Mouse (Mus musculus) CD4-positive, CD25-positive, alpha-beta regulatory T cell, adult 4 months (primary cell): Measurements from ENCODE around the gene Hba-x. TPM values are rescaled to one million over a fixed set of nuclear protein-coding genes. Genes with fewer than 3 reads are reported as not detected.

ENCODE experiments used
- ATAC-seq: one replicate; pipeline ENCODE4 v1.8.0; 2017
- polyA plus RNA-seq, 2 experiments: library from polyadenylated mRNA; unstranded; fragments of 100-300 nt; shearing (Covaris generic); gene quantifications; one replicate each; pipeline ENCODE4 v1.2.1; 2017

The Hba-x gene
- not detected for polyA plus RNA-seq

DNA sequence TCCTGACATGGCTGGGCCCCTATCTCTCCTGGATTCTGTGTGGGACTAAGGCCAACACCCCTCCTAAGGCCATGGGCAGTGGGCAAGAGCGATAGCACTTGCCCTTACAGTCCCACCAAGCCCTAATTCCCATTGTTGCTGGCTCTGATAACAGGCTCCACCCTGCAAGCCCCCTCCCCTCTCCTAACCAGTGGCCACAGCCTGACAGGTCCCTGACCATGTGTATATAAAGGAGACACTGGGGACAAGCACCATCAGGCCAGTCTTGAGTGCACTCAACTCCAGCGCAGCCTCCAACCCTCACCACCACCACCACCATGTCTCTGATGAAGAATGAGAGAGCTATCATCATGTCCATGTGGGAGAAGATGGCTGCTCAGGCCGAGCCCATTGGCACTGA lies at the start of gene Hba-x:
TSS of gene Hba-x (plus strand) at position 54 of the 400 bp plus-strand sequence.
- no peak for ATAC-seq

DNA sequence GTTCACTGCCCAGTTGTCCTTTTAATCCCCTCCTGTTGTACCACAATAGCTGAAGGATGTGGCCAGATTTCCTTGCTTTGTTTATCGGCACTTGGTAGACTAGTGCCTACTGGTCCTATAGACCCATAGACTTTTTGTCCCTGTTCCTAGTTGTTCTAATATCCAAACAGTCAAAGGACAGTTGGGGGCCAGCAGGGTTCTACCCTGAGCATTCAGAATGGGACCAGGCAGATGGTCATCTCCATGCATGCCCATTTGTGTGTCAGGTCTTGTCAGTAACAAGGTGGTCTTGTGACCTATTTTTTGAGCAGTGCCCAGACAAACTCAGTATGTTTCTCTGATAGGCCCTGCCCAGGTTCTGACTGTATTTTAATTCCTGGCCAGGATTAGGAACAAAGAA lies 49.2 kb upstream of the Hba-x start:
- no peak for ATAC-seq

DNA sequence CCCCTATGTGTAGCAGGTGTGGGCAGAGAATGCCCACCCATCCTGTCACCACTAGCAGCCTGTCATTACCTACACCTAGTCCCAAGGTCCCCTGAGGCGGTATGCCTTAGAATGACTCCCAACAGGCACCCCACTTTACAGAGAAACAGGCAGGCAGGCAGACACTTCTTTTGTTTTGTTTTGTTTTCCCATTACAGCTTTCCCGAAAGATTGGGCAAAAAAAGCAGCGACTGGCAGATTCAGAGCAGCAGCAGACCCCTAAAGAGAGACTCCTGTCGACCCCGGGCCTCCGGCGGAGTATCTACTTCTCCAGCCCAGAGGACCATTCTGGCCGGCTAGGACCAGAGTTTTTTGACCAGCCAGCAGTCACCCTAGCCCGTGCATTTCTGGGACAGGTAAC lies 48.6 kb upstream of the Hba-x start:
- no peak for ATAC-seq

DNA sequence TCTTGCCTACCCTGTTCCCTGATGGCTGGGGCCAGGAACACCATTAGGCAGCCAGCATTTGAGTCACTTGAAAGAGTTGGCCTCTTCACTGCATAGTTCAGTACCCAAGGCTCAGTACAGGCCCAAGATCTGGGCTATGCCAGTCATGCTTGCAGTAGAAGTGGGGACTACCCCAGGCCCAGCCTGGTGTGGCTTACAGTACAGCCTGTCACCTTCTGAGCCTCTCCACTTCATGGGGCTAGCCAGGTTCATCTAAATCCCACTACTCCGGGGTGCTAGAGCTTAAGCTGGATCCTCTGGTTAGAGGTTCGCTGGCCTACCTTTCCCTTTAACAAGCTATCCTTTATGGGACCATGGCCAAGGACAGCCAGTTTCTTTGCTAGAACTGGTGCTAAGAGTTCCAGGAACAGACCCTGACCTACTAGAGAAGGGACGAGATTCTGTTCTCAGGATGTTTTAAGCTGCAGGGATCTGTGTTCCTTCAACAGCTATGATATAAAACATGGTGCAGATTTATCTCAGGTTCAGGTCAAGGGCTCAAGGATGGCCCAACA lies 47.8 kb upstream of the Hba-x start:
- no peak for ATAC-seq

DNA sequence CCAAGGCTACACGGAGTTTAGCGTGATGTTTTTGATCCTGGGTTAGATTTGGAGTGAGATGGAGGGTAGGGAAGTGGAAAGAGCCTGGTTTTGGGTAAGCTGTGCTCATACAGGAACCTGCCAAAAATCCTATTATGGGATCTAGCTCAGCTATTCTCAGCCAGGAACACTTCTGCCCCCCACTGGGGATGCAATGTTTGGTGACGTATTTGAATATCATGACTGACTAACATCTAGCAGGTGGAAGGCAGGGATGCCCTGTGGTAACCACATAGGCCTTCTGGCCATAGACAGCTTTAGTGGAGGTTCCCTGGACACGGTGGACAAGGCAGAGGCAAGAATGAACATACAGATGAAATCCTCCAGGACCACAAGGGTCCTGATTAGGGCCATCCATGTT lies 46.0 kb upstream of the Hba-x start:
- ATAC-seq: no peak

DNA sequence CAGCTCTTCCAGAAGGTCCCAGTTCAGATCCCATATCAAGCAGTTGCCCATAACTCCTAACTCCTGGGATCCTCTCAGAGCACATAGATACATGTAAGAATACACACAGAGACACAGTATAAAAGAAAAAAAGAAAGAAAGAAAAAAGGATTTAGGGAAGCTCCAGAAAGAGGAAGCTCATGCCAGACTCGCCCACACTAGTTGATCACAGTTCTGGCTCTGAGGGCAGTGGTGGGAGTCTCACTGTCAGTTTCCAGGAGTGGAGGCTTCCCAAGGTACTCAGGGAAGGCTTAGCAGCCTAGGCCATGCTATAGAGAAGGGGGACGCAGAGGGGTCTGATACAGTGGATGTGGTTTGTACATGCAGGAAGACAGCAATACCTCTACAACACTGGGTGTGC lies 45.1 kb upstream of the Hba-x start:
- no peak for ATAC-seq

DNA sequence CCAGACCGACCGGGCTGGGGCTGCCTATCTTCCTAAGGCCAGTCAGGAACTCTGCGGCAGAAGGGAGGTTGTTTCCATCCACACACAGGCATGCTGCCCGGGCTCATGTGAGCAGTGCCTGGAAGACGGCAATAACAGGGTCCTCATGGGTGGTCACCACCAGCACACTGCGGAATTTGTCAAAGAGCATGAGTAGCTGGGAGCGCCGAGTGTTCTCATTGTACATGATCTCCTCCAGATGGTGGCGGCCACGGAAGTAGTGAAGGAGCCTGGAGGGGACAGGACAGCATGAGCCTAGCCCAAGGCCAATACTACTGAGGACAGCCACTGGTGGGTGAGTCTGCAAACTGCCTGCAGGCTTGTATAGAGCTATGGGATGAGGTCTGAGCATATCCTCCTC lies 43.4 kb upstream of the Hba-x start:
- ATAC-seq: no peak

DNA sequence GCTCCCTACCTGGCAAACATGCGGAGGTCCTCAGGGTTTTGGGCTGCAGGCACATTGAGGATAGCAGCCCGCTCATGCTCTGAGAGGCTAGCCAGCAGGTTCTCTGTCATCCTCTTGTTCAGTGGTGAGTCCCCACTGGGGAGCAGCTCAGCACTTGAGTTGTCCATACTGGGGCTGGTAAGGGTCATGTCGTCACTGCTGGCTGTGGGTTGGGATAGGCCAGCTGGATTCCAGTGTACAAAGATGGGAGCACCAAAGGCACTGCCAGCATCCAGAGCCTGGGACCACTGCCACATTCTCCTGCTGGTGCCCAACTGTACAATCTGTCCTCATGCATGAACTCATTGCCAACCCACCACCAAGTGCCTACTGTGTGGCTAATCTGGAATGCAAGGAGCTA lies 42.3 kb upstream of the Hba-x start:
- no peak for ATAC-seq

DNA sequence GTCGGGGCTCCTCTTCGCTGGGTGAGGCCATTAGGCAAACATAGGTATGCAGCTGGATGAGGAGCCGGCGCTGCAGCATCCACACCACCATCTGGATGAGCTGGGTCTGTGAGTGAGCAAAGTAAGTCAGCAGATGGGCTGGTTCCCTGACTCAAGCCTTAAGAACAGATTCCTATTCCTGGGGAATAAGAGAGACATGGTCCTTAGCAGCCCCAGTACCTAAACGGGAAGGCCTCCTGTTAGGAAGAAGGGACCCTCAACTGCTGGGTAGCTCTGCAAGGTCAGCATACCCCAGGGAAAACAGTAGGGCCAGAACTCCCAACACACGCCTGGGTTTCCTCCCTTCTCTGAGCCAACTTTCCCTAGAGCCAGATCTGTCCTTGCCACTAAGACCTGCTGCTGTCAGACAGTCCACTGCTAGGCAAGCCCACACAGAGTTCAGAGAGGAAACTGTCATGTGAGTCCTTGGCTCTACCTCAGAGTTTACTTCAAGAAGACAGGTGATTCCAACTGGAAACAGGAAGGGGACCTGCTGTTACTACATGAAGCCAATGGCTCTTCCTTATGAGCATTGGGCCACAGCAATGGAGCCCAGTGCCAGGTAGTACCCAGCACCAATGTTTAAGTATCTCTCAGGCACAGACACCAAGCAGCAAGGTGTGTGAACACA lies 41.2 kb upstream of the Hba-x start:
- ATAC-seq: no peak

DNA sequence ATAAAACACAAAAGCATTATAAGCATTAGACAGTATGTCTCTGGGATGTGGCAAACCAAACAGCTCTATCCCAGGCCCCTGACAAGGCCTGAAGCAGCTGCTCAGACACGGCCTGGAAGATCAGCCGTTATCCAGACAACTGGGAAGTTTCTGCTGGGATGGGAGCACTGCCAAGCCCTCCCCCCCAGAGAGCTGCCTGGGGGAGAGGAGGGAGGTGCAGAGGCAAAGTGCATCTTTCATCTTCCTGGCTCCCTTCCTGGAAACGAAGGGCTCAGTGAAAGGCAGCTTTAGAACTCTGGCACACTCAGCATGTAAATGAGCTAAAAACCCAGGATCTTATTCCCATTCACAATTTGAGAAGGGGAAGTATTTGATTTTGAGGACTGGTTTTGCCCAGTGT lies 40.6 kb upstream of the Hba-x start:
- no peak for ATAC-seq

DNA sequence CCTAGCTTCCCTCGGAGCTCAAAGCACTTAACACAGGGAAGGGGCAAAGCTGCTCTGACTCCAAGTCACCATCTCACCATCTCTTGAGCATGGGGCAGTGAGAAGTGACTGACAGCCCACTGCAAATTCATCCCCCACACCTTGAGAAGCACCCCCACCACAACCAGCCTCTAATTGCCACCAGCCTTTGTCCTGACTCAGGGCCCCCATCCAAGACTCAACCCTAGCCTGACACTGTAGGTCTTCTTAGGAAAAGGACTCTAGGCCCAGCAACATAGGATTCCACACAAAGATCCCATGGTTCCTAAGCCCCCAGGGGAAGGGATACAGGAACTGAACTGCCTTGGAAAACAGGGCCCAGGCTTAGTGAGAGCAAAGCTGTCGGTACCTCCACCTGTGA lies 40.1 kb upstream of the Hba-x start:
- no peak for ATAC-seq

DNA sequence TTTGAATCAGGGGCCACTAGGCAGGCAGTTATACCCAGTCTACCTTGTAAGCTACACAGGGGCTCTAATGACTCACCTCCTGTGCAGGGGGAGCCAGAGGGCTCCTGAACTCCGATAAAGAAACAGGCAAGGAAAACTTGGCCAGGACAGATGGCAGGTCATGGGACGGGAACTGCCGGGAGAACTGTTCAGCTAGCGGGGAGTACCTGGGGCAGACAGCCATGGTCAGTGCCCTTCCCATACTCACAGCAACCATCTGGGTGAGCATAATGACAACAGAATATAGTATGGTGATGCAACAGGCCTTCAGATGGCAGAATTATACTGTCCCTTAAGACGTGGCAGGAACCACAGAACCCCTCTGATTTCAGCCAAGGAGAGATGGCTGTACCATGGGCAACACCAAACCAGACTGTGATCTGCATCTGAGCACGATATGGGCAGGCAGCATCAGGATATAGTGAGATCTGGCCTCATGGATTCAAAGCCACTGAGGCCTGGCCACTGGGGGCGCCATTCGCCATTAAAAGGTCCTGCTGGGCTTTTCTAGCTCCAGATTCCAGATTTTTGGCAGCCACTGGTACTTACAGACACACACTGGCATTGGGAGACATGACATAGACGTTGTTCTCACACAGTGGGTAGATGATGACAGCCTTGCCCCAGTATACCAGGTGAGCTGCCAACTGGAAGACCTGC lies 39.3 kb upstream of the Hba-x start:
- ATAC-seq: no peak

DNA sequence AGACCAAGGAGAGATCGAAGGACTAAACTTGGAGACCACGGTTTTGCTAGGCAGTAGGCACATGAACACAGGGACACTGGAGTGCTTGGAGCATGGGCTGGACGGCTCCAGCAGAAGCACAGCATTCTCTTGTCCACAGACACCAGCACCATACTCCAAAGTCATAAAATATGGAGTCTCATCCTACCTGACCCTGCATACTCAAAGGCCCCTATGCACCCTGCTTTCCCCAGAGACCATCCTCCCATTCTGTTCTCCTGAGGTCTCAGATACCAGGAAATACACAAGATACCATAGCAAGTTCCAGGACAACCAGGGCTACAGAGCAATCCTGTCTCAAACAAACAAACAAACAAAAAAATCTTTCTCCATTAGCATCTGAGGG lies 38.8 kb upstream of the Hba-x start:
- no peak for ATAC-seq

DNA sequence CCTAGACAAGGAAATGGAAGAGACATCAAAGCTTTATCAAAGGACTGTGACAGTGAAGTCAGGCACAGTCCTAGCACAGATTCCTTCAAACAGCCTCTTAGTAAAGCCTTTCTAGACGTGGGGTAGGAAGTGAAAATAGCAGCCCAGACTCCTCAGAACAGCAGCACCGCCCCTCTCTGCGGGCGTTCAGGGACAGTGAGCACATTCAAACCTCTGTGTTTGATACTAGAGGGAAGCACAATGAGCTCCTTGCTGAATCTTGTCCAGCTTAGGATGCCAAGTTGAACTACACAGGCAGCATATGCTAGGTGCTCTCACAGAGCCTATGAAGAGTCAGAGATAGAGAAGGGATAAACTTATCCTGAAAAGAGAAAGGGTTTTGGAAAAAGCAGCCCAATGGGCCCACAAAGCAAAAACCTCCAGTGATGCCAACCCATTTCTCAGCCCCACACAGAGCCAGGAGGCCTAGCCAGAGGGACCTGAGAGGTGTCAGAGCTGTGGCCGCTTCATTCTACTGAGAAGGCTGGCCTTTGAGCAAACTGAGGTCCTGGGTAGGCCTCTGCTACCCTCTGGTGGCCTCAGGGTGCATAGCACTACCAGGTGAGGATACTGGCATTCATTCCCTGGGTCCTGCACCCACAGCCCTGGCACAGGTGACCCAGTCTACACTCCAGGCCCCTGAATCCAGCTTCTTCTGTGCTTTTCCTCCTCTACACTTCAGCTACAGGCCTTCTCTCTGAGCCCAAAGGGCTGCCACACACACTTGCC lies 37.9 kb upstream of the Hba-x start:
- ATAC-seq: peak; percentile 96

DNA sequence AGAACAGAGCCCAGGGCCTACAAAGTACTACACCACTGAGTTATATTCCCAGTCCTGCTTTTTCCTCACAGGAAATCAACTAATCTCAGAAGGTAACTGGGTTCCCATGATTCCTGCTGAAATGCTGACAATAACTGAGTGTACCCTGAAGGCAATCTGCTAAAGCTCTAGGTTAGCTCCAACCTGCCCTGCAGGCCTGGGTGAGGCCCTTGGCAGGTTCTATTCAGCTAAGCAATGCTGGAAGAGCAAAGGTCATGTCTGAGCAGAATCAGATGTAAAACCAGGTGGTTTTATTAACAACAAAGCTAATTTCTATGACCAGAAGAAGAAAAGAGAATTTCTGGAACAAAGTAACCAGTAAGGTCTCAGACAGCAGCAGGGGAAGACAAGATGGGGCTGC lies 34.8 kb upstream of the Hba-x start:
- no peak for ATAC-seq

DNA sequence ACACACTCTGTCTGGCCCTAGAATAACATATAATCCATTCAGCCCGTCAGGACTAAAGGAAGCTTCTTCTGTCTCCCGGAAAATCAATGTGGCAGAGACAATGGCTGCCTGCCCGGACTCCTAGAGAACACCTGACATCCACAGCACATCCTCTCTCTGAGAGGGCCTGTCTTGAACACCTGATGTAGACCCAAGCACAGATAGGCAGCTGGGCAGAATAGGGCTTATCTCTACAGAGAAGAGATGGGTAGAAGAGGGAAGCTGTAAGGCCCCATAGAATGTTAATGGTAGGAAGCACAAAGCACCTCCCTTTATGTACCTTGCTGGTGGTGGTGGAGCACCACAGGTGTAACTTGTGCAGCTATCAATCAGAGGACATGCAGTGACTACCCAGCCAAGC lies 34.0 kb upstream of the Hba-x start:
- ATAC-seq: no peak

DNA sequence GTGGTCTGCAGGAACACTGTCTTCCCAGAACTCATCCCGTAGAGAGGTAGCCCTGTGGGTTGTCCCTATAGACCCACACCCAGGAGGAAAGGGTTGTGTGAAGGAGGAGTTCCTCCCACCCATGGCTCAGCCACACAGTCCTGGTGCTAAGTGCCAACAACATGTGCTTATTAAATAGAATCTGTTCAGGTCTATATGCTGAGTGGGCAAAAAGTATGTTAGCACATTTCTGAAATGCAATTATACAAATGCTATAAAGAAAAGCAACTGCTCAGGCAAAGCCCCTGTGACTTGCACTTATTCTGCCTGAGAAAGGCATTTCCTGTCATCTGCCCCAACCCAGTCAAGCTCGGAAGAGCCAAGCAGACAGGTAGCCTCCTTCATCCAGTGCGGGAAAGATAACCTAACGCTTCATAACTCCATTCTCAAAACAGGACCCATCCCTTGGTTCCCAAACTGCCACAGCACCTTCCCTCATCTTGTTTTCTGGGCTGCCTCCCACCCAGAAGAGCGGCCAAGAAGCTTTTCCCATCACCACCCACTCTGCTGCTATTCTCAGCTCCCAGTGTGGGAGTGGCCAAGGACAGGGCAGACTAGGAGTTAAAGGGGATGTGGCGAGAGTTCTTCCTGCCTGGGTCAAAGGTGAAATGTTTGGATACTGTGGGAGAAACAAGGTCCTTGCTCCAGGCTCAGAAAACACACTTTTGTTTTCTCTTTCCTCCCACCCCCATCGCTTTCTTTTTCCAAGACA lies 32.8 kb upstream of the Hba-x start:
- no peak for ATAC-seq

DNA sequence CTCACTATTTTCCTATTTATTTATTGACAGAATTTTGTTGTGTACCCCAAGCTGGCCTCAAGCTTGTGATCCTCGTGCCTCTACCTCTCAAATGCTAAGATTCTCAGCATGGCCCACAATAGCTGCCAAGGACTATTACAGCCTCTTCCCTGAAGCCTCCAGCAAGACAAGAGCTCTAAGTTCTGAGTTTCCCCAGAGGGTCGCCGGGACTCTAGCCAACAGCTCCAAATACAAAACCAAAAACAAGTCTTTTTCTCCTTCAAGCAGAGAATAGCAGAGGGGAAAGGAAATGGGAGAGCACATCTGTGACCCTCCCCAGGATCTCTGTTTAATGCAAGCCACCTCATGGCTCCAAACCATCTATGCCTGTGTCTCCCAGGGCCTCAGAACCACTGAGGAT lies 32.1 kb upstream of the Hba-x start:
- ATAC-seq: no peak

DNA sequence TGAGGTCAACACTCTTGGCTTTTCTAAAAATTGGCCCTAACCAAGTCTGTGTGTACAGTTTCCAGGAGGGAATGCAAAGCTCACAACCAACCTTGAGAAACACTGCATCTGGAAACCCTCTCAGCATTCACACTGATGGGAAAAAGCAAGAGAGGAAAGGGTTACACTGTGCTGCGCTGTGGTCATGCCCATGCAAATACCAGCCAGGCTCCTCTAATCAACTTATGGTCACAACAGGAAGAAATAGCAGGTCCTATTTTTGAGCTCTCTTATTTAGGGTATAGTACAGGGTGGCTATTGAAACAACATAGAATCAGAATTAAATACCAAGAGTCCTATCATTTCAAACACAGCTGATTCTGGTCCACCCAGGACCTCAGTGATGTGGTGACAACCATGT lies 31.6 kb upstream of the Hba-x start:
- ATAC-seq: no peak

DNA sequence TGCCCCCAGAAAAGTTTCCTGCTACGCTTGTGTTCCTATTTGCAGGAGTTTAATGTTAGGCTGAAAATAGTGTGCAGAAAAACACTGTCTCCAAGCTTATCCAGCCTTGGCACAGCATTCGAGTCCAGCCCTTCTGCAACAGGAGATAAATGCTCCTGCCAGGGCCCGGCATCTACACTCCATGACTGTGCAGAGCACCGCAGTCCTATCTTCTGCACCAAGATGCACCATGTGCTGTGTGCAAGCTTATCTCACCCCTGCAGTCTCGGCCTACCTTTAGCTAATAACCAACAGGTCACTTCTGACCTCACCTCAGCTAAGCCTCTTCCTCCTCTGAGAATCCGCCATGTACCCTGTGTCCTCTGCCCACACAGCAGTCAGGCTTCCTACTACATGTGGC lies 30.6 kb upstream of the Hba-x start:
- ATAC-seq: no peak

DNA sequence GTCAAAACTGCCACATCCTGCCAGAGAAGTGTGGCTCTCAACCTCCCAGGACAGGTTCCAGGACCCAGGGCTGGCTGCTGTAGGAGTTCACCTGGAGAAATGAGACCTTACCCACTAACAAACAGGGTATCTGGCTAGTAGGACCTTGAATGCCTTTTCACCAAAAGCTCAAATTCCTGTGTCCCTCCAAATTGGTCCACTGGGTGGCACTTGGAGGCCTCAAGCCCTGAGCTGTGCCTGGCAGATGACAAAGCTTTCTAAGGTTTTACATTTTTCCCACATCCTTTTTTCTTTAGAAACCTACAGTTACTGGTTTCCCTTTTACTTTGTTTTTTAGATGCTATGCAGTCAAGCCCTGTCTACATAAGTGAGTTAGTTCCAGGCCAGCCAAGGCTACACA lies 29.1 kb upstream of the Hba-x start:
- no peak for ATAC-seq

DNA sequence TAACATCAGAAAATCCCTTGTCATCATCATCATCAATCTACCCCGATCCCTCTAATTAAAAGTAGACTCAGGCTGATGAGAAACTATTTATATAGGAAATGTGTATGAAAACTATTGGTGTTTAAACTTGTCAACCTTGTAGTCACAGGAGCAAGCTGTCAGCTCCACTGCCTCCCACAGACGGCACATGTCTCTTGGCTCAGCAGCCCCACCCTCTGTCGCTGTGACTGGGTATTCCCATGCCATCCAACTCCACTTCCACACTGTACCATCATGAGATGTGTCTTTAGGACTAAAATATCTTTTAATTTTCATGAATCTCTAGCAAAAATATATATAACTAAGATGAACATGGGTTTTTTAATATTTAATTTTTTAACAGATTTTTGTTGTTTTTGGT lies 27.9 kb upstream of the Hba-x start:
- no peak for ATAC-seq
